Mouse (Mus musculus) MEL (cell line): Measurements from ENCODE around the gene Acot7. TPM values are rescaled to one million over a fixed set of nuclear protein-coding genes. Genes with fewer than 3 reads are reported as not detected.

Experiments used
- DNase-seq: peaks from one replicate; pipeline ENCODE4 v3.0.0; 2011; ENCODE audit warnings: low read depth, low spot score
- H3K27ac ChIP-seq: 2 replicates; pipeline ENCODE4 v1.5.1; 2012; ENCODE audit warnings: low read depth, mild to moderate bottlenecking, control low read depth, low read length, moderate library complexity; ENCODE audit not compliant: control insufficient read depth
- H3K27me3 ChIP-seq, 2 experiments: fragments of 150-350 bp in 1 of 2; sonication (generic) in 1 of 2; 2 replicates each; pipeline ENCODE4 v1.6.1; 2012; ENCODE audit warnings: low read length in 2 of 2, mild to moderate bottlenecking in 2 of 2, improper control_type of control experiment in 1 of 2, moderate library complexity in 1 of 2; ENCODE audit not compliant: insufficient read depth in 2 of 2, control insufficient read depth in 1 of 2
- H3K36me3 ChIP-seq, 2 experiments: 2 replicates each; pipeline ENCODE4 v1.6.1; 2012 to 2014; ENCODE audit warnings: low read length in 2 of 2, improper control_type of control experiment in 1 of 2, inconsistent platforms in 1 of 2, mild to moderate bottlenecking in 1 of 2; ENCODE audit not compliant: insufficient read depth in 2 of 2, control insufficient read depth in 1 of 2
- H3K4me1 ChIP-seq, 2 experiments: fragments of 150-350 bp in 1 of 2; sonication (generic) in 1 of 2; 2 replicates each; pipeline ENCODE4 v1.6.1; 2012; ENCODE audit warnings: low read length in 2 of 2, improper control_type of control experiment in 1 of 2, mild to moderate bottlenecking in 1 of 2; ENCODE audit not compliant: insufficient read depth in 2 of 2, control insufficient read depth in 1 of 2
- H3K4me3 ChIP-seq, 2 experiments: fragments of 150-350 bp in 1 of 2; sonication (generic) in 1 of 2; 2 replicates each; pipeline ENCODE4 v1.5.1; 2012; ENCODE audit warnings: low read depth in 2 of 2, low read length in 2 of 2, mild to moderate bottlenecking in 2 of 2, moderate library complexity in 2 of 2, control low read depth in 1 of 2, improper control_type of control experiment in 1 of 2; ENCODE audit not compliant: control insufficient read depth in 1 of 2, insufficient read depth in 1 of 2
- H3K79me2 ChIP-seq: 2 replicates; pipeline ENCODE4 v1.6.1; 2012; ENCODE audit warnings: mild to moderate bottlenecking, low read length, moderate library complexity; ENCODE audit not compliant: control insufficient read depth, poor library complexity, insufficient read depth
- H3K9ac ChIP-seq: 2 replicates; pipeline ENCODE4 v1.6.1; 2012; ENCODE audit warnings: low read depth, mild to moderate bottlenecking, control low read depth, low read length, moderate library complexity; ENCODE audit not compliant: control insufficient read depth, poor library complexity, severe bottlenecking
- H3K9me3 ChIP-seq: fragments of 150-350 bp; sonication (generic); replicated peaks from 2 replicates; pipeline ENCODE4 v1.6.1; 2012; ENCODE audit warnings: mild to moderate bottlenecking, low read length, improper control_type of control experiment, moderate library complexity; ENCODE audit not compliant: insufficient read depth
- CHD1 ChIP-seq: IDR thresholded peaks from 2 replicates; pipeline ENCODE4 v1.6.1; 2012; ENCODE audit warnings: low read depth, mild to moderate bottlenecking, inconsistent platforms, low read length, improper control_type of control experiment
- CTCF ChIP-seq, 3 experiments: IDR thresholded peaks in 2 of 3; conservative IDR thresholded peaks in 1 of 3; 2 replicates each; pipeline ENCODE4 v1.5.1; 2011 to 2012; ENCODE audit warnings: low read length in 3 of 3, low read depth in 2 of 3, mild to moderate bottlenecking in 2 of 3, improper control_type of control experiment in 1 of 3, inconsistent platforms in 1 of 3, mixed read lengths in 1 of 3, moderate library complexity in 1 of 3; ENCODE audit not compliant: control insufficient read depth in 1 of 3, insufficient read depth in 1 of 3, poor library complexity in 1 of 3, severe bottlenecking in 1 of 3
- E2F4 ChIP-seq: IDR thresholded peaks from 2 replicates; pipeline ENCODE4 v1.6.1; 2011; ENCODE audit warnings: low read depth, low read length, improper control_type of control experiment, borderline replicate concordance
- EP300 ChIP-seq, 2 experiments: IDR thresholded peaks; 2 replicates each; pipeline ENCODE4 v1.6.1; 2011; ENCODE audit warnings: improper control_type of control experiment in 2 of 2, low read length in 2 of 2, low read depth in 1 of 2, mild to moderate bottlenecking in 1 of 2
- ETS1 ChIP-seq: IDR thresholded peaks from 2 replicates; pipeline ENCODE4 v1.6.1; 2012; ENCODE audit warnings: low read depth, mild to moderate bottlenecking, inconsistent platforms, low read length, improper control_type of control experiment, moderate library complexity
- GATA1 ChIP-seq: IDR thresholded peaks from 2 replicates; pipeline ENCODE4 v1.6.1; 2011; ENCODE audit warnings: low read depth, low read length, improper control_type of control experiment
- HCFC1 ChIP-seq: IDR thresholded peaks from 2 replicates; pipeline ENCODE4 v1.6.1; 2012; ENCODE audit warnings: low read depth, mild to moderate bottlenecking, inconsistent platforms, low read length, improper control_type of control experiment, moderate library complexity
- JUND ChIP-seq: IDR thresholded peaks from 2 replicates; pipeline ENCODE4 v1.6.1; 2011; ENCODE audit warnings: low read depth, mild to moderate bottlenecking, improper control_type of control experiment, low read length
- KAT2A ChIP-seq: conservative IDR thresholded peaks from 2 replicates; pipeline ENCODE4 v1.6.1; 2012; ENCODE audit warnings: low read depth, low read length, improper control_type of control experiment, inconsistent platforms
- MAX ChIP-seq: IDR thresholded peaks from 2 replicates; pipeline ENCODE4 v1.6.1; 2011; ENCODE audit warnings: low read length, improper control_type of control experiment
- MAZ ChIP-seq: IDR thresholded peaks from 2 replicates; pipeline ENCODE4 v1.6.1; 2012; ENCODE audit warnings: low read depth, mild to moderate bottlenecking, inconsistent platforms, low read length, improper control_type of control experiment
- MXI1 ChIP-seq: IDR thresholded peaks from 2 replicates; pipeline ENCODE4 v1.6.1; 2011; ENCODE audit warnings: mild to moderate bottlenecking, low read depth, low read length, improper control_type of control experiment
- MYC ChIP-seq: IDR thresholded peaks from 2 replicates; pipeline ENCODE4 v1.6.1; 2011; ENCODE audit warnings: low read depth, mild to moderate bottlenecking, low read length, improper control_type of control experiment, moderate library complexity
- NELFE ChIP-seq: IDR thresholded peaks from 2 replicates; pipeline ENCODE4 v1.6.1; 2011; ENCODE audit warnings: low read depth, low read length, improper control_type of control experiment
- NRF1 ChIP-seq: IDR thresholded peaks from 2 replicates; pipeline ENCODE4 v1.6.1; 2014; ENCODE audit warnings: low read depth, mild to moderate bottlenecking, inconsistent platforms, low read length, improper control_type of control experiment, moderate library complexity; ENCODE audit not compliant: poor library complexity, insufficient read depth, severe bottlenecking
- POLR2A ChIP-seq, 2 experiments: IDR thresholded peaks; 2 replicates each; pipeline ENCODE4 v1.6.1; 2011 to 2012; ENCODE audit warnings: low read length in 2 of 2, mild to moderate bottlenecking in 2 of 2, control low read depth in 1 of 2, improper control_type of control experiment in 1 of 2, low read depth in 1 of 2, moderate library complexity in 1 of 2; ENCODE audit not compliant: control insufficient read depth in 1 of 2, insufficient read depth in 1 of 2, poor library complexity in 1 of 2
- POLR2AphosphoS5 ChIP-seq: IDR thresholded peaks from 2 replicates; pipeline ENCODE4 v1.6.1; 2012; ENCODE audit warnings: low read depth, borderline replicate concordance, mild to moderate bottlenecking, inconsistent platforms, low read length, moderate library complexity, mixed read lengths
- RAD21 ChIP-seq: IDR thresholded peaks from 2 replicates; pipeline ENCODE4 v1.6.1; 2011; ENCODE audit warnings: mild to moderate bottlenecking, low read depth, low read length, improper control_type of control experiment
- RCOR1 ChIP-seq: IDR thresholded peaks from 2 replicates; pipeline ENCODE4 v1.6.1; 2012; ENCODE audit warnings: low read depth, mild to moderate bottlenecking, inconsistent platforms, low read length, improper control_type of control experiment
- SIN3A ChIP-seq: IDR thresholded peaks from 2 replicates; pipeline ENCODE4 v1.6.1; 2012; ENCODE audit warnings: low read length, improper control_type of control experiment, inconsistent platforms
- SMC3 ChIP-seq: IDR thresholded peaks from 2 replicates; pipeline ENCODE4 v1.6.1; 2011; ENCODE audit warnings: low read depth, low read length, improper control_type of control experiment
- TAL1 ChIP-seq: IDR thresholded peaks from 2 replicates; pipeline ENCODE4 v1.6.1; 2012; ENCODE audit warnings: mild to moderate bottlenecking, inconsistent platforms, low read length, moderate library complexity, mixed read lengths
- TBP ChIP-seq: IDR thresholded peaks from 2 replicates; pipeline ENCODE4 v1.8.0; 2011; ENCODE audit warnings: low read depth, low read length, improper control_type of control experiment
- TCF12 ChIP-seq: IDR thresholded peaks from 2 replicates; pipeline ENCODE4 v1.6.1; 2014; ENCODE audit warnings: low read depth, mild to moderate bottlenecking, inconsistent platforms, low read length, improper control_type of control experiment, moderate library complexity
- UBTF ChIP-seq: IDR thresholded peaks from 2 replicates; pipeline ENCODE4 v1.6.1; 2012; ENCODE audit warnings: low read depth, mild to moderate bottlenecking, inconsistent platforms, low read length, improper control_type of control experiment, moderate library complexity, borderline replicate concordance; ENCODE audit not compliant: insufficient read depth
- USF1 ChIP-seq: IDR thresholded peaks from 2 replicates; pipeline ENCODE4 v1.6.1; 2014; ENCODE audit warnings: low read depth, mild to moderate bottlenecking, inconsistent platforms, low read length, improper control_type of control experiment, moderate library complexity
- USF2 ChIP-seq, 2 experiments: IDR thresholded peaks; 2 replicates each; pipeline ENCODE4 v1.6.1; 2011 to 2012; ENCODE audit warnings: improper control_type of control experiment in 2 of 2, low read length in 2 of 2, borderline replicate concordance in 1 of 2, inconsistent platforms in 1 of 2, low read depth in 1 of 2, mild to moderate bottlenecking in 1 of 2; ENCODE audit not compliant: insufficient read depth in 1 of 2
- ZKSCAN1 ChIP-seq: IDR thresholded peaks from 2 replicates; pipeline ENCODE4 v1.6.1; 2012; ENCODE audit warnings: low read depth, mild to moderate bottlenecking, inconsistent platforms, low read length, improper control_type of control experiment, moderate library complexity
- ZMIZ1 ChIP-seq: IDR thresholded peaks from 2 replicates; pipeline ENCODE4 v1.6.1; 2012; ENCODE audit warnings: low read depth, mild to moderate bottlenecking, inconsistent platforms, low read length, improper control_type of control experiment, moderate library complexity
- polyA plus RNA-seq, 2 experiments: library from polyadenylated mRNA; stranded (reverse) in 1 of 2; unstranded in 1 of 2; fragments of >175 nt in 1 of 2; fragments of >200 nt in 1 of 2; gene quantifications; 2 replicates each; pipeline versions ENCODE4 v1.2.1 to v1.2.4; 2012; ENCODE audit warnings: low replicate concordance in 2 of 2, low read depth in 1 of 2; ENCODE audit not compliant: insufficient read length in 2 of 2, insufficient read depth in 1 of 2, missing spikeins in 1 of 2
- total RNA-seq: library from RNA; depleted of rRNA; stranded (reverse); fragments of 300-350 nt; gene quantifications from 2 replicates; pipeline ENCODE4 v1.2.3, GENCODE M21; 2012

Gene Acot7
- total and polyA plus RNA-seq, 3 experiments: 92.7 to 127 TPM; not detected in 1

DNA sequence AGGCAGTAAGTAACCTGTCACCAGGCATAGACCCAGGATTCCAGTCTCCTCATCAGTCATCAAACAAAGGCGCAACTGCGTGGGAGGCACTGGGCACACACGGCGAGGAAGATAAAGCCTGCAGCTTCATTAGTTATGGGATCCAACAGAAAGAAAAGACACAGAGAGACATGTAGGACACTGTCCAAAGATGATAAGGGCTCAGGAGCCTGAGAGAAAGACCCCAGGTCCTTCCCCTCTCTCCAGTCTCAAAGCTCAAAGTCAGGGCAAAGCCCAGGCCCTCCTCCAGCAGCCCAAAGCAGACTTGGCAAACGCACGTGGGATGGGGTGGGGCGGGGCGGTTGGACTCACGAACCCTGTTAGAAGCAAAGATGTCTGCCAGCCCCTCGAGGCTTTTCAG lies 32.5 kb upstream of the Acot7 start:
- no peaks in the 10 kb centered on the region for H3K9me3 ChIP-seq
- peaks cover 0 to 19% of the 10 kb centered on the region in 2 experiments; a peak in 2 of 4 replicates for H3K36me3 ChIP-seq
- 0 out of 2 replicates have a peak, but pooled peaks have one; percentile 39 for TF ChIP-seq TCF12
- TF ChIP-seq RCOR1: peak; percentile 24; the same call in 1 of the 2 replicates
- TF ChIP-seq EP300 (IDR thresholded peaks at IDR 0.05; ENCODE audit: low read depth in 1 of 2, low read length in 2 of 2): peak; percentile 81 to 86
- no peak for TF ChIP-seq NRF1
- peak; percentile 77 for TF ChIP-seq GATA1
- peak; percentile 64 for TF ChIP-seq MYC
- TF ChIP-seq POLR2AphosphoS5: no peak
- no peak for TF ChIP-seq TBP
- TF ChIP-seq USF2 (IDR thresholded peaks at IDR 0.05; ENCODE audit: borderline replicate concordance in 1 of 2, insufficient read depth in 1 of 2, low read depth in 1 of 2, low read length in 2 of 2): no peak
- TF ChIP-seq SMC3: no peak
- no peak for TF ChIP-seq ZMIZ1
- peak; percentile 40; the same call in 1 of the 2 replicates for TF ChIP-seq SIN3A
- TF ChIP-seq MAX: peak; percentile 69
- TF ChIP-seq TAL1: peak; percentile 79
- TF ChIP-seq MXI1: peak; percentile 67; the same call in 1 of the 2 replicates
- TF ChIP-seq, all 39 proteins: peak for 9
- Histone ChIP-seq H3K27ac (peak overlapping the region; percentile 68), H3K79me2 (no peaks in the 10 kb centered on the region), H3K9ac (peak overlapping the region; percentile 8), H3K4me1 (peaks cover 2 to 28% of the 10 kb centered on the region in 2 experiments; a peak in 3 of 4 replicates), H3K27me3 (no peaks in the 10 kb centered on the region), H3K4me3 (no peak overlapping the region)
- DNase-seq: peak; percentile 70

GRCm38 (mm10) chr4:152146033-152146827 lies 31.7 kb upstream of the Acot7 start:
- Histone ChIP-seq H3K4me1 (peaks cover 2 to 36% of the 10 kb centered on the region in 2 experiments; a peak in 3 of 4 replicates), H3K27me3 (no peaks in the 10 kb centered on the region)
- TF ChIP-seq EP300 (IDR thresholded peaks at IDR 0.05; ENCODE audit: low read depth in 1 of 2, low read length in 2 of 2): no peak
- TF ChIP-seq E2F4: no peak
- TF ChIP-seq USF1: no peak
- TF ChIP-seq ZKSCAN1: no peak
- no peak for TF ChIP-seq CTCF (IDR thresholded peaks at IDR 0.05 in 2 of 3, conservative IDR thresholded peaks at IDR 0.05 in 1 of 3; ENCODE audit: control insufficient read depth in 1 of 3, insufficient read depth in 1 of 3, low read depth in 2 of 3, low read length in 3 of 3, poor library complexity in 1 of 3, severe bottlenecking in 1 of 3)
- TF ChIP-seq HCFC1: no peak
- TF ChIP-seq JUND: no peak
- TF ChIP-seq POLR2A (IDR thresholded peaks at IDR 0.05; ENCODE audit: control insufficient read depth in 1 of 2, insufficient read depth in 1 of 2, low read depth in 1 of 2, low read length in 2 of 2, poor library complexity in 1 of 2): no peak
- TF ChIP-seq UBTF: no peak
- TF ChIP-seq CHD1: no peak
- no peak for TF ChIP-seq RAD21
- TF ChIP-seq KAT2A: no peak
- no peak for TF ChIP-seq MXI1
- TF ChIP-seq ETS1: no peak
- no peak for TF ChIP-seq MAZ
- no peak for TF ChIP-seq NRF1
- TF ChIP-seq POLR2AphosphoS5: no peak
- TF ChIP-seq NELFE: no peak

More at GRCm38 (mm10) chr4:152146033-152146827, 31.7 kb upstream of the Acot7 start:
- peak; percentile 23 for DNase-seq
- Histone ChIP-seq H3K9me3 (no peaks in the 10 kb centered on the region), H3K4me3 (no peak overlapping the region), H3K79me2 (no peaks in the 10 kb centered on the region), H3K27ac (peak overlapping the region; percentile 68), H3K9ac (peak overlapping the region; percentile 8), H3K36me3 (peaks cover 0 to 26% of the 10 kb centered on the region in 2 experiments; a peak in 2 of 4 replicates)
